Mouse (Mus musculus) frontal cortex, postnatal 14 days (tissue): Measurements from ENCODE around the gene Ckm.

Experiments used
- DNase-seq, 2 experiments: peaks; one replicate each; pipeline ENCODE4 v3.0.0; 2022; ENCODE audit warnings: low spot score in 2 of 2

The Ckm gene

GRCm38 (mm10) chr7:19388699-19389413, 15.7 kb upstream of the Ckm start:
- DNase-seq = no peak

- no peak for DNase-seq
Measured at GRCm38 (mm10) chr7:19394484-19394883, 10.1 kb upstream of the Ckm start.

DNA sequence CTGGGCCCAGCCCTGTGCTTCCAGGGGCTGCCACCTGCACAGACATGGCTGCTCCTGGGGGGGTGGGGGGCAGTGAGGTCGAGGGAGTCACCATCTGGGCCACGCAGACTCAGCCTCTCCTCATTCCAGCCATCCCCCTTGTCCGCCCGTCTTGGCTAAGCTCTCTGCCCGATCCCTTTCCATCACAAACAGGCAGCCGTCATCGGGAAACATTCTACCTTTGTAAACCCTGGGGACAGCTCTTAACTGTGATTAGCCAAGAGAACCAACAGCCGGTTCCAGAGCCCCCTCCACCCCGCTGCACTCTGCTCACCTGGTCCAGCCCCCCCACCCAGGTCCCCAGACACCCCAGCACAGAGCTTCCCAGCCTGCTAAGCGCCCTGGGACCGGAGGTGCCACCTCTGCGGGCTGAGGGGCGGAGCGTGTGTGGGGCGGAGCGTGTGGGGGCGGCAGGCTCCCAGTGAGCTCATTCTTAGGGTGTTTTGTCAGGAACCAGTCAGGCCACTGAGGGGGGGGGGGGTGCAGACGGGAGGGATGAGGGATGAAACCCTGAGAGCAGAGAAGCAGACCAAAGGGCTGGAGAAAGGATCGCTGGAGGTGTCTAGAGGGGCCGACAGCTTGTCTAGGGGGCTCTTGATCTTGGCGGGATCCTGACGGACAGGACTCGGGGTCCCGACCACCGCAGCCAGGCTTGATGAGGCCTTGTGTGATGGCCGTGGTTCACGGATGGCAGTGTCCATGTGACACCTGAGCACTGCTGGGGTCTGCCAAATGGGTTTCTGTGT, 4.9 kb upstream of the Ckm start:
- no peak for DNase-seq

DNA sequence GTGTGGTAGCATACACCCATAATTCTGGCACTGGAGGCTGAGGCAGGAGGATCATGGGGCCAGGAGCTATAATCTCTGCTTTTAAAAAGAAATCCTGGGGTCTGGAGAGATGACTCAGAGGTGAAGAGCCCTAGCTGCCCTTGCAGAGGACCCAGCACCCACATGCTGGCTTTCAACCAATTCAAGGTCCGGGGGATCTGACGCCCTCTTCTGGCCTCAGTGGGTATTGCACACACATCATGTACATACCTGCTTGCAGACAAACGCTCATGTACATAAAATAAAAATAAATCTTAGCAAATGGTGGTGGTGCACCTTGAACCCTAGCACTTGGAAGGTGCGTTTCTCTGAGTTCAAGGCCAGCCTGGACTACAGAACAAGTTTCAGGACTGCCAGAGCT, 3.6 kb upstream of the Ckm start:
- no peak for DNase-seq

DNA sequence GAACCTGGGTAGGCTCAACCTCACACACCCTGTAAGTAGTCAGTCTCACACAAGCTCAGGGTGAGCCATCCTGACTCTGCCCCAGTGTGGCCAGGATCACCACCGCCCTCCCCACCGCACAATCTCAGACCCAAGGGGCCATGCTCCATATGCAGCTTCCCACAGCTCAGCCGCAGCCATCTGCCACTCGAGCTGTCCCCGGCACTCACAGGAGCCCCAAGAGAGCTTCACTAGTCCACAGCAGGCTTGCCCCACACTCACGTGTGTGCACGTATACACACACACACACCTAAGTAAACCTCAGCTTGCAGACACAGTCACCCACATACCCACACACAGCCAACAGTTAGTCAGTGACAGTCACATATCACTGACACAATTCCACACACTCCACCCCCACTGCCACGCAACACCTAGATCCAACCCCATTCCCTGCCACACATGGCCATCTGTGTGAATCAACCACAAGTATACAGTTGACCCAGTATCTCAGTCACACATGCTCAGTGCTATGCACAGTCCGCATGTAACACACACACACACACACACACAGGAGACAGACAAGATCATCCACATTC, 2.0 kb upstream of the Ckm start:
- no peak for DNase-seq

- DNase-seq = no peak
Measured at GRCm38 (mm10) chr7:19403731-19404296, 762 bp upstream of the Ckm start, which contains the start of gene Klc3. Gene Klc3 (minus strand): TSS chr7:19404104.

- DNase-seq = peak; percentile 49 to 82
Measured at GRCm38 (mm10) chr7:19405417-19405816, 841 bp downstream of the Ckm start.

- no peak for DNase-seq
Measured at GRCm38 (mm10) chr7:19409753-19410152, 5.2 kb downstream of the Ckm start.

- DNase-seq = no peak
Measured at GRCm38 (mm10) chr7:19410766-19411344, 6.3 kb downstream of the Ckm start.

- DNase-seq = no peak
Measured at GRCm38 (mm10) chr7:19411783-19412182, 7.2 kb downstream of the Ckm start.

DNA sequence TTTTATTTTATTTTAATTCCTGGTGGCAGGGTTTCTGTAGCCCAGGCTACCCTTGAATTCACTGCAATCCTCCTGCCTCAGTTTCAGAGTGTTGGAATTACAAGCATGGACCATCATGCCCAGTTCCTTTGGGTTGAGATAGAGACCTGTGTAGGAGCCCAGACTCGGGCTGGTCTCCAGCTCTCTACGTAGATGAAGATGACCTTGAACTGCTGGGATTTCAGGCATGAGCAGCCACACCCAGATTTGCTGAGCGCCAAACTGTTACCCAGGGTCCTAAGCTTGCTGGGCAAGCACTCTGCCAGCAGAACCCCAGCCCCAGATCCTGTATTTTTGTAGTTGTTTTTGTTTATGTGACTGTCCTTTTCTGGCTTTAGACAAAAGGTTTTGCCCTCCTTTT, 8.9 kb downstream of the Ckm start:
- no peak for DNase-seq

- DNase-seq = no peak
Measured at GRCm38 (mm10) chr7:19416590-19416989, 12.0 kb downstream of the Ckm start.

DNA sequence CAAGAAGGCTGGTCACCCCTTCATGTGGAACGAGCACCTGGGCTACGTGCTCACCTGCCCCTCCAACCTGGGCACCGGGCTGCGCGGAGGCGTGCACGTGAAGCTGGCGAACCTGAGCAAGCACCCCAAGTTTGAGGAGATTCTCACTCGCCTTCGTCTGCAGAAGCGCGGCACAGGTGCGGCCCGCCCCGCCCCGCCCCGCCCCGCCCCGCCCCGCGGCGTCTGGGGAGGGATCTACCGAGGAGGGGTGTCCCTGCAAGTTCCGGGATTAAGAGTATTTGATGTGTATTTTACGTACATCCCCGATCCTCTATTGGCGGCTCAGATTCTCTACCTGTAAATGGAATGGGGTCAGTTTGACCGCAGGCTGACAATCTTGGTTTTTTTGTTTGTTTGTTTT, 15.5 kb downstream of the Ckm start:
- no peak for DNase-seq

DNA sequence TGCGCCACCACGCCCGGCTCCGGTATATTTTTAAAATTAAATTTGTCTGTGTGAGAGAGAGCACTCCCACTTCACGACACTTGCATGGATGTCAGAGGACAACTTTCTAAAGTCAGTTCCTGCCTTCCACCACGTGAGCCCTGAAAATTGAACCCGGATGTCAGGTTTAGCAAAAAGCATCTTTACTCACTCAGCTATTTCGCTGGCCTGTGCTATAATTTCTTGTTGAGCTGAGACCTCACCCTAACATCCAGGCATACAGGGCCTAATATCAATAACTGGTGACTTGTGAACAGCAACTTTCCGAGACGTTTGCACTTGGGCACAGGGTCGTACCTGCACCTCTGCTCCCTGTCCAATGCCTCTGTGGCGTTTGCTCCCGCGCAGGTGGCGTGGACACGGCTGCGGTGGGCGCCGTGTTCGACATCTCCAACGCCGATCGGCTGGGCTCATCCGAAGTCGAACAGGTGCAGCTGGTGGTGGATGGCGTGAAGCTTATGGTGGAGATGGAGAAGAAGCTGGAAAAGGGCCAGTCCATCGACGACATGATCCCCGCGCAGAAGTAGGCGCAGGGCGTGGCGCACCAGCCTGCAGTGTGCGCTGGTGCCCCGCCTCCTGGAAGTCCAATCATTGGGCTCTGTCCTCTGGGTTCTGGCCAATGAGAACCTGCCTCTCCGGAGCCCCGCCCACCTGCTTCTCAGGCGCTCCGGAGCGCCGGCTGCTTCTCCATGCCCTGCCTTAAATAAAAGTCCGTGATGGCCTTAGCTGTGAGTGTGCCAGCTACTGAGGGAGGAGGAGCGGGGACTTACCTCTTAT, 16.5 kb downstream of the Ckm start:
- DNase-seq = peak; percentile 79 to 80

GRCm38 (mm10) chr7:19423083-19423482, 18.5 kb downstream of the Ckm start:
- no peak for DNase-seq

DNA sequence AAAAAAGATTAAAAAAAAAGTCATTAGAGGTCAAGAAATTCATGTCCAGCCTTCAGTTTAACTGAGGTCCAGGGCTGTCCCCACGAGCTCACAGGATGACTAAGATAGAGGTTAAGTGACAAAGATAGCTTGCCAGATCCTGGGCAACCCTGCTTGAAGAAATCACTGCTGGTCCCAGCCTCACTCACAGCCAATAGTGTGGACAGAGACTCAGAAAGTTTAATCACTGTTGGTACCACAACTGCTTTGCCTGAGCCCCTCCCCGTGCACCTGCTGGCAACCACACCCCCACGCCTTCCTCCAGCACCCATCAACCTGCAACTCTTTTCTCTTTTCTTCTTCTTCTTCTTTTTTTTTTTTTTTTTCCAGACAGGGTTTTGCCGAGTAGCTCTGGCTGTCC, 19.5 kb downstream of the Ckm start:
- DNase-seq = no peak

- DNase-seq = no peak
Measured at GRCm38 (mm10) chr7:19426349-19426748, 21.8 kb downstream of the Ckm start.

- DNase-seq = no peak
Measured at GRCm38 (mm10) chr7:19426888-19427287, 22.3 kb downstream of the Ckm start.

- no peak for DNase-seq
Measured at GRCm38 (mm10) chr7:19427999-19428650, 23.5 kb downstream of the Ckm start.

DNA sequence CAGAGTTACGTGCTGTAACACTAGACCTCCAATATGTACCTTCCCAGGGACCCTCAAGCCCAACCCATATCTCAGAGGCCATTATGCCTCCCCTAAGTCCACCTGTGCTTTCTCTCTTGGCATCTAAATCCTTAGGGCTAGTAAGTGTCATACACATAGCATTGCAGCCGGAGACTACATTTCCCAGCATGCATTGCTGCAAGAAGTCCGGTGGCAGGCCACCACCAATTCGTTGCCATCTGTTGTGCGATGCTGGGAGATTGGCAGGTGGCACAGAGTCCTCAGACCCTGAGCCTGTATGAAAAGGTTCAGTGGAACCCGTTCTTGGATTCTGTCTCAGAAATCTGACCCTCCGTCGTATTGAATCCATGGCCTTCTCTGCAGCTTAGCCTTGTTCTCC, 25.1 kb downstream of the Ckm start:
- no peak for DNase-seq

DNA sequence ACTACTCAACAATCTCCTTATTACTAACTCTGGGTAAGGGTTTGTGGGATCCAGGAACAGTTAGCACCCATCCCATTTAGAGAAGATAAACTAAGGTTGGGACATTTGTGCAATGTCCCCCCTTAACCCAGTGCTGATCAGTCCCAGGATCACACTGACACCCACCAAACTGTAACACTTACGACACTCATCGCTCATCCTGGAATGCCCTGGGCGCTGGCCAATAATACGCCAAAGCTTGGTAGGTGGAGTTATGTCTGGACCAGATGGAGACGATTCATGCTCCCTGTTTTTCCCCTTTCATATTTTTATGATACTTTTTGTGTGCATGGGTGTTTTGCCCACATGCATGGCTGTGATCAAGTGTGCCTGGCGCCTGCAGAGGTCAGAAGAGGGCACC, 25.8 kb downstream of the Ckm start:
- no peak for DNase-seq
